Mouse (Mus musculus) ovary, postnatal 14 days (tissue): ENCODE measurements around the gene Otogl.

Experiments used
- DNase-seq: peaks from one replicate; pipeline ENCODE4 v3.0.0; 2022; ENCODE audit warnings: low spot score

Otogl gene

GRCm38 (mm10) chr10:107912084-107912573, at the start of gene Otogl:
TSS of gene Otogl (minus strand) at chr10:107912134.
- DNase-seq = no peak

DNA sequence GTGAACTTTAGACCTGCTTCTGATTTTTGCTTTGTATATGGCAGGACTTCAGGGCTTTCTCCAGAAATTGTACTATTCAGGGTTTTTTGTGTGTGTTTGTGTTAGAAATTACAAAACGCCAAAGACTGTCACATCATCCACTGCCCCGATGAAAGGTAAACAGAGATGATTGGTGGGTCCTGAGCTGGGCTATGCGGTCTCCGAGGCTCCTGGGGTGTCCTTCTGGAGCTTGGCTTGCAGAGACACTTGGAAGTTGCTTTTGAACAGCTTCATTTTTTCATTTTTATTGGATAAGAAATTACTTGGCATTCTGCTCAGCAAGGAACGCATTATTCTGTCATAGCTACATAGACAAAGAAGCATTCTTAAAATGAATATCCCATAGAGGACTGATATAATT, 44.7 kb upstream of the Otogl start:
- DNase-seq = no peak

GRCm38 (mm10) chr10:107954444-107954843, 42.5 kb upstream of the Otogl start:
- DNase-seq = no peak

DNA sequence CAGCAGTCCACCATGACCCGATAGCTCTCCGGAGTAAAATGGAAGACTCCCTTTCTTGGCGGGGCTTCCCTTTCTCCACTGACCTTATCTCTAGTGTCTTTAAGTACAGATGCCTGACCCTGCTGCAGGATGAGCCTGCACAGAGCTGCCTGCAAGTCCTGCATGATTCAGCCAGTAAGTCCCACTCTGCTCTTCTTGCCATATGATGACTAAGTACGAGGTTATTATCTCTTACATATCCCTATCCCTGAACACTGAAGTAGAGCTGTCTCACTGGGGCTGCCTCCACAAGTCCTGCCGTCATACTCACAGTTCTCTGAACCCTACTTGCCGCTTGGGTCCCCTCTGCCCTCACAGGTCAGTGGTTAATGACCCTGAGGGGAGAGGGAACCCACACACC, 39.7 kb upstream of the Otogl start:
- DNase-seq = no peak

- no peak for DNase-seq
Observed at GRCm38 (mm10) chr10:107949945-107950344, 38.0 kb upstream of the Otogl start.

- no peak for DNase-seq
Observed at GRCm38 (mm10) chr10:107948647-107949046, 36.7 kb upstream of the Otogl start.

DNA sequence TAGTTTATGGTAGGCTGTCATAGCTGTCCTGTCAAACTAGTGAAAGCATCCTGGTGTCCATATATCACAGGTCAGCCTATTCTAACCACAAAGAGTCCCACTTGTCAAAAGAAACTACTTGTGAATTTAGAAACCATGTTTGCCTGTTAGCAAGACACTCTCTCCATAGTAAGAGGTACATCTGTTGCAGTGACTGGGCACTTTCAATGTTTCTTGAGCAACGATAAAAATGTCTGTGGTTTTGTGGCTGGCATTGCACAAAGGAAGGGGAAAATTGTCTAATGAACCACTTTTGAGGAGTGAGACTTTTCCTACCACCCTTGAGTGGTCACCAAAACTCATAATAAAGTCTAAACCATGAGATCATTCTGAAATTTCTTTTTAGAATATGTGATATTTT, 36.1 kb upstream of the Otogl start:
- no peak for DNase-seq

- DNase-seq = no peak
Observed at GRCm38 (mm10) chr10:107946348-107946747, 34.4 kb upstream of the Otogl start.

GRCm38 (mm10) chr10:107943859-107944258, 31.9 kb upstream of the Otogl start:
- DNase-seq = no peak

GRCm38 (mm10) chr10:107941188-107941900, 29.4 kb upstream of the Otogl start:
- no peak for DNase-seq

- DNase-seq = no peak
Observed at GRCm38 (mm10) chr10:107940302-107940701, 28.4 kb upstream of the Otogl start.

DNA sequence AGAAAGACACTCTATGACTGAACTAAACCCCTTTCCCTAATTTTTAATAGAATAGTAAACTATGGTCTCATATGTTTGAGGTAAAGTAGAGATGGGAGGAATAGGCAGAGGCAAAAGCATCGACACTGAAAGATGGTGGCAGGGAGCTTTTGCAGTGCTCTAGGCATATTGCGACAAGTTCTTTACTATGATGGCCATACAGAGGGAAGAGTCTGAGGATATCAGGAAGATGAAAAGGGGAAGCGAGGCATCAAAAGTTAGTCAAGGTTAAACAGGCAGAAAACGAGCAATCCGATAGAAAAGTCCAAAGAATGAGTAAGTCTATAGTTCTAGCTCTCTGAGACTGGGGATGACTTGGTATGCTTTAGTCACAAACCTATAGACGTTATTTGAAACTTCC, 27.9 kb upstream of the Otogl start:
- no peak for DNase-seq

- DNase-seq = no peak
Observed at GRCm38 (mm10) chr10:107934055-107934454, 22.1 kb upstream of the Otogl start.

DNA sequence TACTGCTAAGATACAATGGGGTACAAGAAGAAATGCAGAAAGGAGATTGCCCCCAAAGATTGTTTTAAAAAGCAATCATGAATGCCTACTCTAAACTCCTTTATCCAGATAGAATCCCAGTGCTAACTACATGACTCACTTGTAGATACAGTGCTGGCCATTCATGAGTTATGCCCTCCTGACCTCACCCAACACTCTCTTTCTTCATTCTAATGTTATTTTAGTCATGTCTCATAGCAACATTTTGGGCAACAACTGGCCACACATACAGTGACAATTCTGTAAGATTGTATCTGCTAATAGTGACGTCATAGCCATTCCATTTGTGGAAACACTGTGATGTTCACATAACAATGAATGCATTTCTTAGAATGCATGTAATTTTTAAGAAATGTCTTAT, 21.6 kb upstream of the Otogl start:
- no peak for DNase-seq

GRCm38 (mm10) chr10:107931833-107932828, 20.2 kb upstream of the Otogl start:
- DNase-seq = peak; percentile 50

DNA sequence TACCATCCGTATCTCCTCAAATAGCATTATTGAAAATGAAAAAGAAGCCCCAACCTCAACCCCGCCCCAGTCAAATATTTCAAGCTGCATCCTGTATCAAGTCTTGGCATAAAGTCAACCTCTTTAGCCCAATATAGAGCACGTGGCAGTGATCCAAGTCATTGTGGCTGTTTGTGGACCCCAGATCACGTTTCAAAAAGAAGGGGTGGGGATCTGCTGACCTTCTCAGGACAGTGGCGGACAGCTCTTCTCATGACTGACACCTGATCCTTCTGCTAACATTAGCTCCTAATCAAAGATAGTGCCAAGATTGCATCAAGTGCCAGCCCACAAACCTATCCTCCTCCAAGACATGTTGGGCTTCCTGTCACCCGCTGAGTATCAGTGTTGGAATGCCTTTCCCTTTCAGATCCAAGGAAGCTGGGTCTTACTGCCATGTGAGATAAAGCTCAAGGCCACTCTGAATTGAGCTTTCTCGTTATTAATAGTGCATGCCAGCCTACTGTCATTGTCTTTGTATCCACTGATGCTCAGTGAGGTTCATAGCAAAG, 18.6 kb upstream of the Otogl start:
- no peak for DNase-seq

- no peak for DNase-seq
Observed at GRCm38 (mm10) chr10:107925306-107925705, 13.4 kb upstream of the Otogl start.

DNA sequence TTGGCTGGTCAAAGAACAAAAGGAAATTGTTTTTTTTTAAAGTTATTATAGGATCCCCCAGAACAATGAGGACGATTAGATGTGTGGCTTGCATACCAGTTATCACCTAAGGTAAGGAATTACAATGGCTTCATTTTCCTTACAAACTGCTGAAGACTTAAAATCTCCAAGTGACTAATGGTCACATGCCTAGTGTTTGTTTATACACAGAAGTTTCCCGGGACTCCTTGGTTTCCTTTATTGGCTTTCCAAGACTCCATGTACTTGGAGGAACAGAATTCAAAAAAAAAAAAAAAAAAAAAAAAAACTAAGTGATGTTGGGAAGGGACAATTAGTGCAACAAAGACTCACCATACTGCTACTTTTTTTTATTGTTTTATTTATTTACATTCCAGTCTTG, 11.9 kb upstream of the Otogl start:
- no peak for DNase-seq

GRCm38 (mm10) chr10:107922750-107923149, 10.8 kb upstream of the Otogl start:
- DNase-seq = no peak

GRCm38 (mm10) chr10:107921549-107921948, 9.6 kb upstream of the Otogl start:
- DNase-seq = no peak

DNA sequence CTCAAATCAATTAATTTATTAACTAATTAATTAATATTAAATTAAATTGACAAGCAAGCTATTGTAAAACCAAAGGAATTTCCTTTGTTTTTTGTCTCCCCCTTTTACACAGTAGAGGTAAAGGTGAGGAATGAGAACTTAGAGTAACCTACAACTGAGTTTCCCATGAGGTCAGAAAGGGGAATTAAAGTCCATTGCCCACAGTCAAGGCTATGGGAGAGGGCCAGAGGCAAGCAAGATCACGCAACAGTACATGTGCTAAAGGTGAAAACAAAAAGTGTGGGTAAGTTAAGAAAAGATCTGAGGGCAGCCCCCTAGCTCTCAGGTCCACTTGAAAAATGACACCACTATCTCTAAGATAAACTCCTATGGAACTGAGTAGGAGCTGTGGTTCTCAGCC, 9.2 kb upstream of the Otogl start:
- no peak for DNase-seq

DNA sequence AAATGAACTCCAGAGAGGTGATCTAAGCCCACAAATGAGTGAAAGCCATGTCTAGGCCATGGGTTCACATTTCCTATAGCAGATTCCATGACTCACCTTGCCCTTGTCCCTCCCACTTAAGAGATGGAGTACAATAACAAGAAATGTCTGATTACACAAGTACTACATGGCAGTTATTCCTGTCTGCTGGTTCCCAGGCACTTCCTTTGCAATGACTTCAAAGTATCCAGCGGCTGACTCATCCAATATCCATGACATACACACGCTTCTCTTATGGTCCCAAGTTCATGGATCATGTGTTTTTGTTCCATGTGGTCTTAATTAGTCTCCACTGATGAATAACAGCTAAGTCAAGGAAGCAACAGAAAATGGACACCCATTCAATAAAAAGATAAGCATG, 1.1 kb upstream of the Otogl start:
- DNase-seq = no peak

DNA sequence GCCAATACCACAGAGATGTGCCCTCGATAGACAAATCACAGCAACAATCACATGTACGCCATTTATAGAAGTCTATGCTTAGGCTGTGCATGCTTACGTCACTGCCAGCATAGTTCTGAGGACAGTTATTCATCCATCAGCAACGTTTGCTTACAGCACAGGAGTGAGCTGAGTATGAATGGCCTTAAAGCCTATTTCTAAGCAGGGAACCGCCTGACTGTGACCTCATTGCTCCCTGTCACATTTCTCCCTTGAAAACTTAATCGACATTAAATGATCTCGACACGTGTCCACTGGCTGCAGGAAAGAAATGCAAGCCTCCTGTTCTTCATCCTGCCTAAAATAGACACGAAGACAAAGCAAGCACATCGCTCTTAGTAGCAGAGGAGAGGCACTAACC, 5.5 kb downstream of the Otogl start:
- DNase-seq = no peak
